Comparison of ENCODE assay signal across 8 mouse cellular contexts in the genomic region with DNA sequence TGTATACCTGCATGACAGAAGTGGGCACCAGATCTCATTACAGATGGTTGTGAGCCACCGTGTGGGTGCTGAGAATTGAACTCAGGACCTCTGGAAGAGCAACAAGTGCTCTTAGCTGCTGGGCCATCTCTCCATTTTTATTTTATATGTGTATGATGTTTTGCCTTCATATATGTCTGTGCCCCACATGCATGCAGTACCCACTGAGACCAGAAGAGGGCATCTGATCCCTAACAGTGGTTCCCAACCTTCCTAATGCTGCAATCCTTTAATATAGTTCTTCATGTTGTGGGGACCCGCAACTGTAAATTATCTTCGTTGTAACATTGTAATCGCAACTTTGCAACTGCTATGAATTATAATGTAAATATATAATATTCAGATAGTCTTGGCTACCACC. TPM values are rescaled to one million over a fixed set of nuclear protein-coding genes. Genes with fewer than 3 reads are reported as not detected.
DNase-seq lines count a peak whose midpoint lies in the region; ATAC-seq and TF ChIP-seq lines count a peak whose summit lies in the region.

No protein-coding gene starts in this region.

- TF ChIP-seq CTCF in layer of hippocampus, adult 2 months (conservative IDR thresholded peaks at IDR 0.05), result peak; percentile 93

- peak; percentile 76 for DNase-seq in adrenal gland, postnatal 10 days
- no peak for DNase-seq in adrenal gland, adult 2 months
- peak in 1 of 2 experiments; percentile 72 for DNase-seq in layer of hippocampus, adult 2 months (ENCODE audit: low spot score in 2 of 2)
- no peak for DNase-seq in layer of hippocampus, postnatal 36 days
- DNase-seq in T-cell, adult 2 months (ENCODE audit: low spot score), result peak; percentile 43
- DNase-seq in forelimb bud, embryonic 11.5 days (ENCODE audit: low read depth, low spot score), result peak; percentile 60
- peak; percentile 66 for DNase-seq in thymus, postnatal 25 days

- peak; percentile 47; the same call in 1 of the 2 replicates for ATAC-seq in megakaryocyte, adult 5-6 weeks (ENCODE audit: poor library complexity, severe bottlenecking)

- H3K27ac ChIP-seq in layer of hippocampus, adult 2 months, result no peak overlapping the region

- no peak overlapping the region for H3K4me3 ChIP-seq in layer of hippocampus, adult 2 months

RNA-seq across cellular contexts. Expression of gene Rtn2, which starts 2.3 kb away (rescaled TPM):
- total RNA-seq in adrenal gland, postnatal 10 days (2021), result 10 to 100 TPM; 20.2 to 59.7 TPM
- 1 to 10 TPM; 4.2 to 7.4 TPM for total RNA-seq in adrenal gland, adult 2 months (2021)
- 14.6 and 19.4 TPM in 2 replicates for polyA plus RNA-seq in adrenal gland, adult 2 months (2012; rRNA removed)
- total RNA-seq in layer of hippocampus, adult 2 months (2021), result 10 to 100 TPM; 90.3 to 92.7 TPM
- total RNA-seq in layer of hippocampus, postnatal 36 days (2021), result 10 to 100 TPM; 89.7 to 91.3 TPM
- 0.48 TPM in 1 of 2 replicates, not detected in the other for total RNA-seq in megakaryocyte, adult 5-6 weeks (2015)
- not detected in 2 replicates for total RNA-seq in megakaryocyte, adult 5-6 weeks (2017)

RNA-seq across cellular contexts. Expression of gene Ppm1n, which starts 4.9 kb away (rescaled TPM):
- total RNA-seq in adrenal gland, postnatal 10 days (2021), result under 1 TPM in 1 of 2 experiments, not detected in 1; 0.30 TPM
- total RNA-seq in adrenal gland, adult 2 months (2021), result not detected
- polyA plus RNA-seq in adrenal gland, adult 2 months (2012; rRNA removed), result 0.09 and 0.68 TPM in 2 replicates
- not detected for total RNA-seq in layer of hippocampus, adult 2 months (2021)
- total RNA-seq in layer of hippocampus, postnatal 36 days (2021), result under 1 TPM; 0.20 to 0.33 TPM
- not detected in 2 replicates for total RNA-seq in megakaryocyte, adult 5-6 weeks (2015)
- total RNA-seq in megakaryocyte, adult 5-6 weeks (2017), result not detected in 2 replicates

RNA-seq across cellular contexts. Expression of gene Vasp, which starts 13.1 kb away (rescaled TPM):
- total RNA-seq in adrenal gland, postnatal 10 days (2021), result 10 to 100 TPM; 73.9 to 77.2 TPM
- total RNA-seq in adrenal gland, adult 2 months (2021), result 10 to 100 TPM; 45.8 to 55.8 TPM
- polyA plus RNA-seq in adrenal gland, adult 2 months (2012; rRNA removed), result 136 and 143 TPM in 2 replicates
- total RNA-seq in layer of hippocampus, adult 2 months (2021), result 10 to 100 TPM; 15.7 to 17.1 TPM
- 10 to 100 TPM; 15.2 to 21.2 TPM for total RNA-seq in layer of hippocampus, postnatal 36 days (2021)
- 122 and 129 TPM in 2 replicates for total RNA-seq in megakaryocyte, adult 5-6 weeks (2015)
- total RNA-seq in megakaryocyte, adult 5-6 weeks (2017), result 180 and 227 TPM in 2 replicates

RNA-seq across cellular contexts. Expression of gene Fosb, which starts 25.1 kb away (rescaled TPM):
- 10 to 100 TPM in 1 of 2 experiments, 1 to 10 TPM in 1; 1.2 to 12.9 TPM for total RNA-seq in adrenal gland, postnatal 10 days (2021)
- total RNA-seq in adrenal gland, adult 2 months (2021), result 10 to 100 TPM in 1 of 2 experiments, 1 to 10 TPM in 1; 5.8 to 34.5 TPM
- polyA plus RNA-seq in adrenal gland, adult 2 months (2012; rRNA removed), result 2.6 and 3.2 TPM in 2 replicates
- total RNA-seq in layer of hippocampus, adult 2 months (2021), result 10 to 100 TPM; 12.8 to 14.1 TPM
- 10 to 100 TPM; 12.6 to 18.8 TPM for total RNA-seq in layer of hippocampus, postnatal 36 days (2021)
- 24.0 and 25.4 TPM in 2 replicates for total RNA-seq in megakaryocyte, adult 5-6 weeks (2015)
- 26.9 and 30.4 TPM in 2 replicates for total RNA-seq in megakaryocyte, adult 5-6 weeks (2017)

RNA-seq across cellular contexts. Expression of gene Opa3, which starts 56.6 kb away (rescaled TPM):
- total RNA-seq in adrenal gland, postnatal 10 days (2021), result 10 to 100 TPM; 26.5 to 26.6 TPM
- 10 to 100 TPM; 31.2 to 43.5 TPM for total RNA-seq in adrenal gland, adult 2 months (2021)
- polyA plus RNA-seq in adrenal gland, adult 2 months (2012; rRNA removed), result 30.2 and 32.3 TPM in 2 replicates
- 10 to 100 TPM; 37.4 to 38.7 TPM for total RNA-seq in layer of hippocampus, adult 2 months (2021)
- 10 to 100 TPM; 40.5 to 40.8 TPM for total RNA-seq in layer of hippocampus, postnatal 36 days (2021)
- total RNA-seq in megakaryocyte, adult 5-6 weeks (2015), result 12.3 and 15.7 TPM in 2 replicates
- 18.2 and 20.7 TPM in 2 replicates for total RNA-seq in megakaryocyte, adult 5-6 weeks (2017)

Comparison
In these comparisons a context has a peak if more than half of its experiments do, and no peak if none do; other contexts are left out.
1. DNase-seq: peak in adrenal gland, postnatal 10 days (single experiment), T-cell, adult 2 months (single experiment), forelimb bud, embryonic 11.5 days (single experiment) and thymus, postnatal 25 days (single experiment); none in adrenal gland, adult 2 months (single experiment) and layer of hippocampus, postnatal 36 days (0 of 2).